Mouse (Mus musculus) embryo, embryonic 9.5 days (tissue): Measurements from ENCODE around the gene Dock10.
A peak's percentile ranks its signal among the peaks of the same experiment; 100 is the strongest.

Source experiments
- DNase-seq: peaks from one replicate; pipeline ENCODE4 v3.0.0-alpha.2; 2017; ENCODE audit errors: extremely low spot score

Gene Dock10

DNA sequence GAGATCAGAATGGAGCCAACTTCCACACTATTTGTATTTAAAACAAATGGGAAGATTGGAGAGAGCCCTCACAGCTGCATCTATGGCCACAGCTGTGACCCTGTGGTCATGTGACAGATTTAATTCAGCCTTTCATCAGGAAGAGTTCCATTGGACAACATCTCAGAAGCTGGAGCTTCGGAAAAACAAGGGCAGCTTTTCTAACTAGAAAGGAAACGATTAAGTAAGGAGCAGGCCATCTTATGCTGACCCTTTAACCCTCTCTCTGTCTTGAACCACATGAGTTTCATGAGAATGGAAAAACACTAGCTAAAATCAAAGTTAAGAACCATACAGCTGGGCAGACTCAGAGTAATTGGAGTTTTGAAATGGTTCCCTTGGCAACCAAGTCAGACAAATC lies 101.9 kb downstream of the Dock10 start:
- DNase-seq = no peak

DNA sequence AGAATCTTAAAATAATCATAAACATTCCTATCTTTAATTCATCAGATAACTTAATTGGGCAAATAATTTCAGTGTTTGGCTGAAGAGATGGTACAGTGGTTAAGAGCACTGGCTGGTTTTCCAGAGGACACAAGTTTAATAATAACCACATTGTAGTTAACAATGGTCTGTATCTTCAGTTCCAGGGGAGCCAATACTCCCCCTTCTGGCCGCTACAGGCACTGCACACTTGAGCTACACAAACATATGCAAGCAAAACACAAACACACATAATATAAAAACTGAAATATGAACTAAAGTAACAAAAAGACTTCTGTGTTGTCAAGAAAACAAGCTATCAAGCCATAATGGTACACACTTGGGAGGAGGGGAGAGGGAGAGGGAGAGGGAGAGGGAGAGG lies 102.5 kb downstream of the Dock10 start:
- no peak for DNase-seq

DNA sequence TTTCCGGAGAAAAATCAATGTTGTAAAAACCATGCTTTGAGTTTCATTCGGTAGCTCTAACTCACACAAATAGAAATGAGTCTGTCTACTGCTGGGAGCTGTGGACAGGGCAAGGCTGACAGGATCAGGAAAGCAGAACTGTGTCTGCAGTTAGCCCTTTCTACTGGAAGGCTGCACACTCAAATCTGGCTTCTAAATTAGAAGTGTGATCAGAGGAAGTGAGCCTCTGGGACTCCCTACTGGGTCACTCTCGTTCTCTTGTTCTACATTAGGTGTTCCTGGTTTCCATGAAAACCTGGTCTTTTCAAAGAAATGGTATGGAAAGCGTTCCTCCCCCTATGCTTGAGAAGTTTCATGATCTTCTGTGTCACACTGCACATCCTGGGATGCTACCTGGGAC lies 103.1 kb downstream of the Dock10 start:
- DNase-seq = no peak

DNA sequence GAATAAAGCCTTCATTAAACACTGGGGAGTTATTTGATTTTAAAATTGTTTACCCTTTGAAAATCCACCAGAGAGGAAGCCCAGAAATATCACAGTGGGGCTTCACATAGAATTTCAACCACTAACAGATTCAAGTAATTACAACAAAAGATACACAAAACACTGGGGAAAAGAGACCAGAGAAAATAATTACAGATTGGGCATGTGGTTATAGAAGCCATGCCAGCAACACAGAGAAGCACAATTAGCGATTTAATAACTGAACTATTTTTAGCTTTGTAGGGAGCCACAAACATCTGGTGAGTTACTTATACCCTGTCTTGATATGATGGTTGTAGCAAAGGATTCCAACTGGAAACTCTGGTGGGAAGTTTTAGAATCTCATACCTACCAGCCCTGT lies 104.2 kb downstream of the Dock10 start:
- no peak for DNase-seq

DNA sequence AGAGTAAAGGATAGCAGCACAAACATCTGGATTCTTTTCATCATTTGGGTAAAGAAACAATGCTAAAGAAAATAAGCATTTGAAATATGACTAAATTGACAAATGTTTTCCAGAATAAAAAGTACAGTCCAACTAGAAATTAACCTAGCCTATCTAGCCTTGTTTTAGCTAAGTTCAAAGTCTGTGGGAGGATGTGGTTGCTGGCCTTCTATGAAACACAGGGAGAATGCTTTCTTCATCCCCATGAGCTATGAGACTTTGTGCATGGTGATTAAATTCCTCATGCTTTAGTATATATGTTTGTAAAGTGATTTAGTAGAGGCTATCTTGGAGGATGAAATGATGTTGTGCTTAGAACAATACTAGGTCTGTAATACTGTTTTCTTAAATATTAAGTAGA lies 105.5 kb downstream of the Dock10 start:
- no peak for DNase-seq

DNA sequence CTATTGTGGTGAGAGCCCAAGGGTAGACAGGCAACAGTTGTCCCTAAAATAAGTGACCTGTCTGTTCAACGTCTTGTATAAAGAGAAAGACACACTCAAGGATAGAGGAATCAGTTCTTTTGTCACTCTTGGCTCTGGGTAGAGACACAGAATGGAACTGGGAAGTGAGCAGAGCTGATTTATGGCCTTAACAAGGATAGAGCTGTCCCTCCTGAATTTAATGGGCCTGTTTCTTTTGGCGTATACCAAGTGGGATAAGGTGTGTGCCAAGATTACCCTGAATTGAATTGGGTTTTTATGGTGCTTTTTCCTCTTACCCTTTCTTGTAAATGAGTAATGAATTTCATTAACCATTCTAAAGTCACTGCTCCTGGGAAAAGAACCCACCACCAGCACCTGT lies 106.2 kb downstream of the Dock10 start:
- no peak for DNase-seq

DNA sequence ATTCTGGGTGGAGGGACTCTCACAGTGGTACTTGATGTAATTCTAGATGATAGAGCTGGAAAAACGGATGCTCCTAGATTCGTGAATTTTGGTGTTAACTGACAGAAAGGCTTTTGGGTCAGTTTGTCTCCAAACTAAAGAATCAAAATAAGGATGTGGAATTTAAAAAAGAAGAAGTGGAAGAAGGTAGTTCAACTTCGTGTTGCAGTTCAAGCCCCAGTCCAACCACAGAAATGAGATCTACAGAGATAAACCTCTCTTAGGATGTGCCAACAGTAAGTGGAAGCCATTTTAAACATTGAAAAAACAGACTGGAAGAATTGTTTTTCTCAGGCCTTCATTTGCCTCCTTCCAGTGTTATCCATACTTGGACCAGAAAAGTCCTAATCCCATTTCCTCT lies 111.7 kb downstream of the Dock10 start:
- DNase-seq = no peak

DNA sequence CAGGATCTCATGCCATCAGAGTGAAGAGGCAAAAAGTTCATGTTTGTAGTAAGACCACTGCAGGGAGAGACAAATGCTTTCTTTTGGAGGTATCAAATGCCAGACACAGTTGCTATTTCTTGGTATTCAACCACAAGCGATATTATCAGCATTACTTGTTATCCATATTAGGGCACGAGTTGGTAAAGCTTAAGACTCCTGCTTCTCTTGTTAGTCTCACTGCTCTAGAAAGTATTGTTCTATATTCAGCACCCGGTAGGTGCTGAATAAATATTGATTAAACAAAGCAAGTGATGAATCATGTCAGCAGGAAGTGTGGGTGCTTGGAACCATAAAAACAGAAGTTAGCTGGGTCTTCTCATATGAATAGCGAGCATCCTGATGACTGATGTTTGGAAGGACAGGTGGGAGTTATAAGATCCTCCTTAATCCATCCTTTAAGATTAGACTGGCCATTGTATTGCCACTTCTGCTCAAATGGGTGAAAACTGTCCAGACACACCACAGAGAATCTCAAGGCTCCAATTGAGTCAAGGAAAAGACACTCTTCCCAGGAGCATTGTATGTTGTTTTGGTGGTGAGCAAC lies 114.4 kb downstream of the Dock10 start:
- no peak for DNase-seq

DNA sequence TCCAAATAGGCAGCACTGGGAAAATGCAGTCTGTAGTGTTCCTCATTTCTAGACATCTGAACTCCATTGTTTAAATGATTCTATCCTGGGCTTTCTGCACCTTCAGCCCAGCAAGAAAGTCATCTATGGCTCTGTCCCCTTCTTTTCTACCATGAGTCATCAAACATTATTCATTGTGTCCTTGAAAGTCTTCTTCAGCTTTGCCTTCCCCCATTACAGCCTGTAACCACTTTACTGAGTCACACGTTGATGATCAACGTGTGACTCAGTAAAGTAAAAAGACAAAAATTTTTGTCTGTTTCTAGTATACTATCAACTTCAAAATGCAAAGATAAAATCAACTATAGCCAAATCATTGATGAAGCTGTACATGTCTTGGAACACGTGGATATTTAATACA lies 116.5 kb downstream of the Dock10 start:
- no peak for DNase-seq

DNA sequence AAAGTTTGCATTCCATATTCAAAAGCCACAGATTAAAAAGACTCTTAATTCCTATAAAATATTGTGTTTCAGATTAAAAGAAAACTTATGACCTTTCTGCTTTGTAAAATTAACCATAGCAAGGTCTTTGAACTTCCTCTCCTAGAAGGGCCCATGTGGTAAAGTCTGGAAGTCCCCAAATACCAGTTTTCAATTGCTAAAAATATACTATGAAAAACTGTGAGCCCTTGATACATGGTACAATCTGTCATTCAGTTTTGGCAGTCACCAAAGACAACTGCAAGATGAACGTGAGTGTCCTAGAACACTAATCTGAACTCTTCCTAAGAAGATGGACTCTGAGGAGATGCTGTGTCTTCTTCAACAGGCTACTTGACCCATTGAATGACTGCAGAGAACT lies 117.0 kb downstream of the Dock10 start:
- no peak for DNase-seq

DNA sequence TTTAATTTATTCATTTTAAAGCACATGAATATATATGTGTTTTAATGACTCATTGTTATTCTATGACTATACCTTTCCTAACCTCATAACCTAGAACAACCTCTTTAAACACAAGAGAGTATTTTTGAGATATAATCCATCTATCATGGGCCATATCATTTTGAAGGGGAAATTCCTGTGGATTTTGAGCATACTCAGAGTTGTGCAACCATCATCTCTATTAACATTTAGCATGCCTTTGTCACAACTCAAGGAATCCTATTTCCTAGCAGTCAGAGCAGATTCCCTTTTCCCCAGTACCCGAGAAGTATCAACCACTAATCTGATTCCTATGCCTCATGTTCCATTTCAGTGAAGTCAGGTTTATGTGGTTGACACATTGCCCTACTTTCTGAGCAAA lies 118.8 kb downstream of the Dock10 start:
- DNase-seq = no peak

DNA sequence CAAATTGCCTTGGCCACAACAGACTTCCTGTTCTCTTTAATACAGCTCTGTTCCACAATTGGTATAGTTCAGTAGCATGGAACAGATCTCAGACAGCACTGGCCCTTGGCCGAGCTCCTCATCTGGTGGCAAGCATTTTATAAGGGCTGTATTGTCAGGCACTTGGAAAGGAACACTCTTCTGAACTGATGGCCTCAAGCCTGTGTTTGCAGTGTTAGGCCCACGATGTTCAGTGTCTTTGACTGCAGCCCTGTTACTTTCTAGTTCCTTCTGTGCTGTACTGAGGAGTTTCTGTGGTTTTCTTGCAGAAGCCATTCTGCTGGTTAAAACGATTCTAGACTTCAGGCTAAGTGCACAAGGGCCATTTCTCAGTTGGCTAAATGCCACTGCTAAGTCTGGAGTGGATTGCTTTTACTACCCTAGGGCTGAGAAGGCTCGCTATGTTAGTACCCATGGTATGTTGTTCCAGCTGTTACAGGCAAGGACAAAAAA lies 121.1 kb downstream of the Dock10 start:
- no peak for DNase-seq

DNA sequence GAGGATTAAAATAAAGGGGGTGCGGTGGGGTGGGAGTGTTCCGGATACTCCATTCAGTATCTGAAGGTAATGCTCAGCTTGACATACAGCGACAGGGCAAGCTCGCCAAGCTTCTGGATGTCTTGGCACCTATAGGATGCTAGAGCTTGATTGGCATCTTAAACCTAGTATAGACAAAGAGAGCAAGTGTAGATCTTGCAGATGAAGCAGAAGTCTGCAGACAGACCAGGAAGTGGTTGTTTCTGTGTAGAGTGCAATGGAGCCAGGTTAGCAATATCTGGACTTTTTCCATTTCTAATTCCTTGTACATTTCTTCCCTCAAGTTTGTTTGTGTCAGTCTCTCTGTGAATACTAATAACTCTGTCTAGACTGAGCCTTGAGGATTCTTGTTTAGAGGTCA lies 122.5 kb downstream of the Dock10 start:
- DNase-seq = no peak

DNA sequence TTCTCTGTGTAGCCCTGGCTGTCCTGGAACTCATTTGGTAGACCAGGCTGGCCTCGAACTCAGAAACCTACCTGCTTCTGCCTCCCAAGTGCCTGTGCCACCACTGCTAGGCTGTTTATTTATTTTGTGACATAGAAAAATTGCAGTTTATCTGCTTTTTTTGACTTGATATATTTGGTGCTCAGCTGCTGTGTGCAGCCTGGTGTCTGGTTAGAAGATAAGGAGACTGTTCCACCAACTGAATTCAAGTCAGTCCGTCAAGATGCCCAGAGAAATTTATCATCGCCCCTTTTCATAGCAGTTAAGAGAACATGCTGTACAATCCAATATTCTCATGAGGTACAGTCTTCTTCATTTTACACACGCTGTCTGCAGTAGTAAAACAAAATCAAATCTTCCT lies 124.8 kb downstream of the Dock10 start:
- DNase-seq = no peak

DNA sequence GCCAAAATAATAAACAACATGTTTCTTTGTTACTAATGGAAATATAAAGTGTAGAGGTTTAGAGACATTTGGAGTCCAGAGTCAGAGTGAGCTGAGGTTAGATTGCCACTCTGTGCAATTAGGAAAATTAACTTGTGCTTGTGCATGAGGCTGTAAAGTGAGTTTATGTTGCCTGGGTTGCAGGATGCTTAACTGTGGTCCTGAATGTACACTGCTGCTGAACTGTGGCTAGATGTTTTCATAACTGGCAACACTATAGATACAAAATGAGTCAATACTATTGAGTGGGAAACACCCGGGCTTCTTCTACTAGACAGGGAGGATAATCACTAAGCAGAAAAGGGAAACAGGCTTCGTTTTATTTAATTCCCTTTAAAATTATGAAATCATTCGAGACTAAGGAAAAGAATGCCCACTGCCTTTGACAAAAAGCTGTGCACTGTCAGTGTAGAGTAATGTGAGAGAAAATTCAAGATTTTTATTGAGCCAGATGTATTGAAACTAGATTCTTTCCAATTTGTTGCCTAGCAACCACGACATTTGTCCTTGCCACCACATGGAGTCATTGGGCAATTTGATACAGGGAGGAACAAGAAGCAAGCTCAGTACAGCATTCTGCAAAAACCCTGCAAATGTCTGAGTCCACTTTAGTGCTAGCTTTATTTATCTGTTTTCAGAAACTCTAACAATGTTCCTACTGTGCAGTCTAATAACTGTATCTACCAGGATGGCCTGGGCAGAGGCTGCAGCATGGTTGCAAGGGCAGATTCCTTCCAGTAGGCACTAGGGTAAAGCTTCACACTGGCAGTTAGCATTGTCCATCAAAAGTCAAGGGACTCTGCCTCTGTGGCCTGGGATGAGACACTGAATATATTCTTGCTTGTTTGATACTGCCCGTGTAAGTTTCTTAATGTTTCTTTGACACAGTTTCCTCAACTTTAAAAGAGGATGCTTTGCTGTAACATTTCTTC lies 127.9 kb downstream of the Dock10 start:
- peak; percentile 31 for DNase-seq

DNA sequence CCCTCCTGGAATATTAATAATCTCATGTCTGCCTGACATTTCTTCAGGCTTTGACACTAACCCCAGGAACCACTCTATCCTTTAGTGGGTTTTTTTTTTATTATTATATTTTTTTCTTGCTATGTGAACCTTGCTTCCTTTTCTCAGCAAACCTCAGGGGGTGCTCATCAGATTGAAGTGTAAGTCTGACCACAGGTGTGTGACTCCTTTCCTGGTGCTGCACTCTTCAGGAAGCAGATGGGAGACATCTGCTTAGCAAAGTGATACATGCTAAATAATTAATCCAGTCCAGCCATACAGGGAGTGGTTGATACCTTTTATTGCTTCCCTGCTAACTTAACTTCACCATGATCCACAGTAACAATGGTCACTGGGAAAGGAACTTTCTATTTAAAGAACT lies 130.3 kb downstream of the Dock10 start:
- no peak for DNase-seq

DNA sequence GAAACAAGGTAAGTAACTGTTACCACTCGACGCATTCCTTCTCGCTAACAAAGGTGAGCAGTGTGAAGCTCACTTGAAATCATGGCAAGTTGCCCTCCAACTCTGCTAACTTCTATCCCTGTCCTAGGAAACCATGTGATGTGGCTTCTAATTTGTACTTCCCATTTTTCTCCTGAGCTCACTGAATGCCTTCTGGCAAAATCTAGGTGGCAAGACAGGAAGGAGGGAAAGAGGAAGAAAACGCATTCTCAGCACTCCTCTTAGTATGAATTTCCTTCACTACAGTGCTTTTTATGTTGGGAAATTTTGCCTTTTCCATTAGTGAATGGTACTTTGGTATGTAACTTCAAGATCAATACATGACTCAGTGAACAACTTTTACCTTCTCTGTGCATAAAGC lies 131.5 kb downstream of the Dock10 start:
- no peak for DNase-seq

DNA sequence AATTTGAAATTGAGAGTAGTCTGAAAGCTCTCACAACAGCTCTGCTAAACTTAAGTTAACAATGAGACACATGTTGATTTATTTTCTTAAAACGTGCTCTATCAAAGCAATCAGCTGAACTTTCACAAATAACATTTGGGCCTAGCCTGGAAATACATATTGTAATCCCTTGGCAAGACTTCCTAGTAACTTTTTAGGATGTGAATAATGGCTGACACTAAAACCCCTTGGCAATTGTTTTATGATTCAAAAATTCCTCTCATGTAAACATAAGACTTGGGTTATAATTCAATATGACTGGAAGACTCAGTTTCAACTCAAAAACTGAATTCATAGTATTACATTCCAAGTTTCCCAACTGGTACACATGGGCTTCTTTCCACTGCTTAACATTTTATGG lies 133.0 kb downstream of the Dock10 start:
- DNase-seq = no peak

DNA sequence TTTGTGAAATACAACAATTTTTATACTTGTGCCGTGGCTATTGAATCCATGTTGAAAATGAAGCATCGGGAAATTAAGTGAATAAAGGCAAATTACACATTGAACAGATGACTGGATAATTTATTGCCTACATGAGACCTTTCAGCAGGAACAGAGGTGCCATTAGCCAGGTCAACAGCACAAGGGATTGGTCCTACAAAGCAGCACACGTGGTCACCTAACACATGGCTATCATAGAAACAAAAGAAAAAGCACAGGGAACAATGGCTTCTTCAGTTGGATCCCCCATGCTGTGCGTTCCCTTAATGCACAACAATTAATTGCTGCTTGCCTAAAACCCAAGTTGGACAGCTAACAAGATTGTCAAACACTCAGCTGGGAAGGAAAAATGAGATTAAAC lies 133.8 kb downstream of the Dock10 start:
- DNase-seq = no peak

DNA sequence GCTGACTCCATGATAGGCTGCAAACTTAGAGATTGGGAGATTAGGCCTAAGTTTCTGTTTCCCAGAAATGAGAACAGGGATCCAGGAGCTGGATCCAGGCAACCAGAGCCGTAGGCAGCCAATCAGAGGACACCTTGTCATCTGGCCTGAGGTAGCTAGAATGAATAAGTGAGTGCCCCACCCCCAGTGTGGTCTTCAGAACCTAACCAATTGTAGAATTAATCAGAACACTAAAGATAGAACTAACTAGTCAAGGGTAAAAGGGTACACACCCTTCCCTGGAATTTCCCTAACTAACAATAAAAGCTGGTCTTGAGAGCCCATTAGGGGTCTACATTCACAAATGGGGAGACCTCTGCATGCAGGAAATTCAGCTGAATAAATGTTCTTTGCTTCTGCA lies 135.7 kb downstream of the Dock10 start:
- DNase-seq = no peak

DNA sequence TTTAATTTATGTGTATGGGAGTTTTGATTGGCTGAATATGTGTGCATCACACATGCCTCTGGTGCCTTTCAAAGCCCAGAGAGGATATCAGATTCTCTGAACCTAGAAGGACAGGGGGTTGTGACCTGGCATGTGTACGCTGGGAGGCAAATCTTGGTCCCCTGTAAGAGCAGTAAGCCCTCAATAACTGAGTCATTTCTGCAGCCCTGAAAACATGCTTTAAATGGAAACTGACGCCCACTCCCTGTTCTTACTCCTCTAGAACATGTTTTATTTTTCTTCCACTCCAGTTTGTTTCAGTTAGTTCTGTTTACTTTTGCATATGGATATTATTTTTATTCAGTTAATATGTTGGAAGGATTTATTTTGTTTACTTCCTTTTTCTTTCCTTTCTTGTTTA lies 139.2 kb downstream of the Dock10 start:
- DNase-seq = no peak

DNA sequence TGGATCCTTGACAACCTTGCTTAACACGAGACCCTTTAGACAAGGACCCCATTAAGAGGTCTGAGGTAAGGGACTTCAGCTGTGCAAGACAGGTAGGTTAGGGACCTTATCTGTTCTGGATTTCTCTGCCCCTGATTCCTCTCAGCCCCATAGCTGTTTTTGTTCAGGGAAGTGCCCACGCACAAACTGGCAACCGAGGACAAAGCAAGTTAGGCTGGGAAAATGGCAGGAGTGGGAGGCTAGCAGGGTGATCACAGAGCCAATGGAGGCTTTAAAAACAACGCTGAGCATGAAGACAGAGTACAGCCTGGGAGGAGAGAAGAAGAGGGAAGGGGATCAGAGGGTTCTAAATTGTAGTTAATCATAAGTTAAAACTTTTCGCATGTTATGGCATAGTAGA lies 141.7 kb downstream of the Dock10 start:
- DNase-seq = no peak

DNA sequence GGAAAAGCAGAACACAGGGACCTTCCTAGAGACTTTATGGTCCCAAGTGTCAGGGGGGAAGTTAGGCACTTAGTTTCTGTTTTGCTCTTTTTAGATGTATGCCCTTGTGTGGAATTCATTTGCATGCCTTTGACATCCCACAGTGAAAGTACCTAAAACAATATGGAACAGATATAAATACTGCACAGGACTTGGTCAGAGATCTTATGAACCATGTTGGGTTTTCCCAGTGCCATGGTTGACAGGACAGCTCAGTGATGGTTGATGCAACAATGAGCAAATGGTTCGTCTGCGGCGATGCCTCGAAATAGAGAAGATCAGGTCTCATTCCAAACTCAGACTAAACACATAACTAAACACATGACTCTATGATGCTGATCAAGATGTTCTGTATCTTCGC lies 143.6 kb downstream of the Dock10 start:
- no peak for DNase-seq
